Mouse (Mus musculus) small intestine, adult 2 months (tissue): ENCODE measurements around the gene Prps1l3. TPM values are rescaled to one million over a fixed set of nuclear protein-coding genes. Genes with fewer than 3 reads are reported as not detected.

ENCODE experiments used
- H3K27ac ChIP-seq: fragments of 200-500 bp; 2 replicates; pipeline ENCODE4 v1.5.1; 2012; ENCODE audit warnings: low read depth, low read length, control low read depth, inconsistent platforms; ENCODE audit not compliant: insufficient read depth
- H3K27me3 ChIP-seq: fragments of 200-500 bp; 2 replicates; pipeline ENCODE4 v1.6.1; 2012; ENCODE audit warnings: mild to moderate bottlenecking, moderate library complexity, low read length, inconsistent platforms; ENCODE audit not compliant: control insufficient read depth, insufficient read depth
- H3K36me3 ChIP-seq: fragments of 200-500 bp; 2 replicates; pipeline ENCODE4 v1.6.1; 2012; ENCODE audit warnings: mild to moderate bottlenecking, low read length, control low read depth, inconsistent platforms; ENCODE audit not compliant: control insufficient read depth, insufficient read depth
- H3K4me1 ChIP-seq: fragments of 200-500 bp; 2 replicates; pipeline ENCODE4 v1.6.1; 2012; ENCODE audit warnings: low read length, inconsistent platforms, mixed read lengths; ENCODE audit not compliant: control insufficient read depth, insufficient read depth, insufficient read length
- H3K4me3 ChIP-seq: fragments of 200-500 bp; 2 replicates; pipeline ENCODE4 v1.5.1; 2012; ENCODE audit warnings: low read depth, mild to moderate bottlenecking, control low read depth, inconsistent platforms, low read length, moderate library complexity
- CTCF ChIP-seq: fragments of 200-500 bp; IDR thresholded peaks from 2 replicates; pipeline ENCODE4 v1.5.1; 2012; ENCODE audit warnings: low read depth, mild to moderate bottlenecking, control low read depth, inconsistent platforms, low read length, moderate library complexity, mixed read lengths; ENCODE audit not compliant: insufficient replicate concordance, insufficient read length; ENCODE audit errors: extremely low read depth
- POLR2A ChIP-seq: fragments of 200-500 bp; IDR thresholded peaks from 2 replicates; pipeline ENCODE4 v1.6.1; 2012; ENCODE audit warnings: low read depth, mild to moderate bottlenecking, control low read depth, inconsistent platforms, low read length, moderate library complexity
- WGBS: fragments of 180-500 bp; shearing (Covaris S2); methylation state at CpG from one replicate; pipeline ENCODE4 v1.1.7; 2018; 5-methylcytosine and 5-hydroxymethylcytosine counted together
- polyA plus RNA-seq: library from polyadenylated mRNA; depleted of rRNA; stranded (reverse); fragments of >200 nt; gene quantifications from 2 replicates; pipeline ENCODE4 v1.2.3, GENCODE M21; 2012

Prps1l3 gene
- polyA plus RNA-seq, 1 experiment: 4.8 TPM

DNA sequence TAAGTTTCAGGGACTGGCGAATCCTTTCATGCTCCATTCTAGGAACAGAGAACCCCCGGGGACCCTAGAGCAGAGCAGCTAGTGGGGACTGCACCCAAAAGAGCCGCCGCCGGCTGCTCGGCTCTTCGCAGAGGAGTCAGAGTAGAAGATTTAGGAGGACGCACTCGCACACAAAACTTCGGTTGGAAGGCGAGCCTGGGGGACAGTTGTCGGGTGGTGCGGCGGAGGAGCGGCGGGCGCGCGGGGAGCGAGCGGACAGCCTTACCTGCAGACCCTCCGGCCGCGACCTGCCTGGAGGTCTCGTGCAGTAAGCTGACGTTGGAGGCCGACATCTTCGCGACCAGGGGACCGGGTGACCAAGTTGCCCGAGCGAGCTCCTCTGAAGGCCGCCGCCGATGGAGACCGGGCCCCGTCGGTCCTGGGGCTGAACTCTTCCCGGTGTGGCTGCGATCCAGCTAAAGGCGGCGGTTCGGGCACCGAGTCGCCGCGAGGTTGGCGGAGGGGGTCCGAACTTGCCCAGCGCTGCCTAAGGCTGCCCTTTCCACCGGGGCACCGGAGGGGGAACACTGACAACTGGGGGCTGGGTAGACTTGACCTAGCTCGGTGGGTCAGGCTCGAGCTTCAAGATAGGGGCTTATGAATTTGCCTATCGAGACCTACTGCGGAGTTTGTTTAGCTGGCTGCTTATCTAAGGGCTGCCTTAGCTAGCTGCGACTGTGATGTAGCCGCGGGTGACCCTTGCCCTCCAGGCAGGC is 33.4 kb upstream of the Prps1l3 start:
- no peak for TF ChIP-seq POLR2A
- no peak for TF ChIP-seq CTCF
- Histone ChIP-seq H3K4me3 (peak overlapping the region; percentile 60), H3K27me3 (peaks cover 17% of the 10 kb centered on the region), H3K27ac (no peak overlapping the region), H3K36me3 (no peaks in the 10 kb centered on the region), H3K4me1 (peaks cover 6% of the 10 kb centered on the region)
- 6% methylated on average over 59 of the region's 59 CpGs for WGBS

DNA sequence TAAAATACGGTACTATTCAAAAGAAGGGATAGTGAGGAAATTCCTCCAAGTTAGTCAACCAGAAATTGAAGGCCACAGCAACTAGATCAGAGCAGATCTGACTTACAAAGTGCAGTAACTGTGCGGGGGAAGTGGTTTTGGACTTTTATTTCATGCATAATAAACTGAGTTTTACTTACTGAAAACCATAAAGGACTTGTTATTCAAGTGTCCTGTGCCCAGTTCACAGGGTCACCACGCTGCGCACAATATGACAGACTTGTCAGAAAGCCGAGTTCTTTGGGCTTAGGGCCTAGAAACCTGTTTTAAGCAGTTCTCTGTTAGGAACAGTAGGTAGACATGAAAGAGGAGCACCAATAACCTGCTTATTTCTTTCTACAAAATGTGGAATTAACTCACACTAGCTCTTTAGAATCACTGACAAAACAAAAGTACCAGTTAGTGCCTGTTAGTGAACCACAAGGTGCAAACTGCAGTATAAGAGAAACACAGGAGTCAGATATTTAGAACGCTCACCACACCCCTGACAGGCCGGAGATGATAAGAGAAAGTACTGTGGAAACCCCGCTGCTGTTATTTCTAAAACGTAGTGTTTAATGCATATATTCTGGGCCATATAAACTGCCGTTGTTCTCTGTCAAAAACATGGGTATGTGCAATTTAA is 32.7 kb upstream of the Prps1l3 start, which contains the start of gene Slc25a21:
Slc25a21 (minus strand) TSS at position 110 of the 664 bp plus-strand sequence.
- Histone ChIP-seq H3K4me3 (peak within 1 kb of the TSS; percentile 60), H3K36me3 (no peaks in the 10 kb centered on the region), H3K27ac (no peak within 1 kb of the TSS), H3K4me1 (peaks cover 6% of the 10 kb centered on the region), H3K27me3 (peaks cover 17% of the 10 kb centered on the region)
- 71% methylated on average over 10 of the region's 10 CpGs for WGBS
- TF ChIP-seq POLR2A: no peak
- no peak for TF ChIP-seq CTCF

DNA sequence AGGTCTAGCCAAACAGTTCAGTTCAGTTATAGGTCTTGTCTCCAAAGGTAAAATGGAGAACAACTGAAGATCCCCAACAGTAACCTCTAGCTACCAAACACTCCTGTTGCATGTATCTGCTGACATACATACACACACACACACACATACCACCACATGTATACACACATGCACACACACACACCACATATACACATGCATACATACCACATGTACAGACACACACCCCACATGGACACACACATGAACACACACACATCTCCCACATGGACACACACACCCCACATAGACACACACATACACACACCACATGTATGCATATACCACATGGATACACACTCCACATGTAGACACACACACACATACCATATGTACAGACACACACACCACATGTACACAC is 31.9 kb upstream of the Prps1l3 start:
- Histone ChIP-seq H3K4me1 (peaks cover 6% of the 10 kb centered on the region), H3K27me3 (peaks cover 17% of the 10 kb centered on the region), H3K27ac (no peak overlapping the region), H3K4me3 (no peak overlapping the region), H3K36me3 (no peaks in the 10 kb centered on the region)
- TF ChIP-seq CTCF (no peak), POLR2A (no peak)

DNA sequence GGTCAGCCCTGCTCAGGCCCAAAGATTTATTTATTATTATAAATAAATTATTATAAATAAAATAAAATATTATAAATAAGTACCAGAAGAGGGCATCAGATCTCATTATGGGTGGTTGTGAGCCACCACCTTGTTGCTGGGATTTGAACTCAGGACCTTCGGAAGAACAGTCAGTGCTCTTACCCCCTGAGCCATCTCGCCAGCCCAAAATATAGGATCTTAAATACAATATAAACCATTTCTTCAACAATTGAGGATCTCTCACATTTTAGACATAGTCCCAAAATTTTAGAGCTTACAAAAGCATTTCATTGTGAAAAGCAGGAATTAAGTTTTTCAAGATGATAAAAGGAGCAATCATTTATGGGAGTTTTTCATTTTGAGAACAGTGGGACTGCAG is 30.8 kb upstream of the Prps1l3 start:
- TF ChIP-seq CTCF: no peak
- Histone ChIP-seq H3K27ac (no peak overlapping the region), H3K4me1 (peaks cover 6% of the 10 kb centered on the region), H3K27me3 (peaks cover 17% of the 10 kb centered on the region), H3K36me3 (no peaks in the 10 kb centered on the region), H3K4me3 (no peak overlapping the region)
- WGBS: 87% methylated on average over 2 of the region's 2 CpGs

DNA sequence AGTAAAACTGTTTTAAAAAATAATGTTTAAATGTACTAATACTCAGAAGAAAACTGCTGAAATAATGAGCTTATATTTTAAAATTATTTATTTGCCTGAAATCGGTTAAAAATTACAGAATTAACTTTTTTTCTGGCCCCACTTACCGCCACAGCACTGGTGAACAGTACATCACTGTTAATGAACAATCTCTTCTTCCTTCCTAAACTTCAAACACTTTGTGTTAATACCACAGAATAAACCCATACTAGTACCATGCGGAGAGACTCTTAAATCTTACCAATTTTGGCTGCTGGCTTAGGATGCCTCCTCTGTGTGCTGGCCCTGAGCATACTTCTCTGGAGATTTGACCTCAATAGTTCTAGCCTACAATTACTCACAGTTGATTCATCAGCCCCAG is 28.3 kb upstream of the Prps1l3 start:
- Histone ChIP-seq H3K4me3 (no peak overlapping the region), H3K4me1 (peaks cover under 1% of the 10 kb centered on the region), H3K27me3 (peaks cover 6% of the 10 kb centered on the region), H3K27ac (no peak overlapping the region), H3K36me3 (no peaks in the 10 kb centered on the region)
- 95% methylated on average over 3 of the region's 3 CpGs for WGBS
- TF ChIP-seq CTCF (no peak), POLR2A (no peak)

DNA sequence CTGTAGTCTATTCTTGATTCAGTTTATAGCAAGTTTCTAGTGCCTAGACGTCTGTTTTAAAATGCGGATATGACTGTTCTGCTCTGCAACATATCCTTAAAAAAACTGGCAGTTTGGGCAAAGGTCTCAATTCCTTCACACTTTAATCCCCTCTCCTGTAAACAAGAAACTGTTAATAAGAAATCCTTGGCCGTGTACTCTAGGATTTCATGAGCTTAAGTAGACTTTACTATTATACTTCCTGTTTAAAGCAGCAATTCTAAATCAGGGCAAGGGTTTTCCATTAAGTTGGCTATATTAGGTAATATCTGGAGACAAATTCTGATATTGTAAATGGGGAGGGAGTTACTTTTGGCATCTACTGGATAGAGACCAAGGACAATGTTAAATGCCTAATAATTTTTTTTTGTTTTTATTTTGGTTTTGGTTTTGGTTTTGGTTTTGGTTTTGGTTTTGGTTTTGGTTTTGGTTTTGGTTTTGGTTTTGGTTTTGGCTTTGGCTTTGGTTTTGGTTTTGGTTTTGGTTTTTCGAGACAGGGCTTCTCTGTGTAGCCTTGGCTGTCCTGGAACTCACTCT is 25.8 kb upstream of the Prps1l3 start:
- H3K4me3 ChIP-seq: no peak overlapping the region
- no peak overlapping the region for H3K27ac ChIP-seq
- TF ChIP-seq POLR2A (no peak), CTCF (no peak)
- no peaks in the 10 kb centered on the region for H3K4me1 ChIP-seq
- H3K36me3 ChIP-seq: no peaks in the 10 kb centered on the region
- H3K27me3 ChIP-seq: no peaks in the 10 kb centered on the region
- 65% methylated on average over 4 of the region's 4 CpGs for WGBS
